Mouse (Mus musculus) neural tube, embryonic 11.5 days (tissue): ENCODE results near the gene Smarca2. TPM values are rescaled to one million over a fixed set of nuclear protein-coding genes. Genes with fewer than 3 reads are reported as not detected.

ENCODE experiments used
- ATAC-seq: fragments of 200-750 bp; cut with Nextera tagmentation; 2 replicates; pipeline ENCODE4 v1.8.0; 2017; ENCODE audit warnings: moderate number of reproducible peaks, mild to moderate bottlenecking, moderate TSS enrichment, moderate library complexity; ENCODE audit not compliant: insufficient read depth, low FRiP score, low TSS enrichment
- DNase-seq: peaks from one replicate; pipeline ENCODE4 v3.0.0-alpha.2; 2015; ENCODE audit warnings: low spot score
- H3K27ac ChIP-seq: fragments of 300-500 bp; sonication (generic); 2 replicates; pipeline ENCODE4 v1.5.1; 2014; ENCODE audit warnings: low read depth, mild to moderate bottlenecking, low read length
- H3K27me3 ChIP-seq: fragments of 300-500 bp; sonication (generic); 2 replicates; pipeline ENCODE4 v1.6.1; 2014; ENCODE audit warnings: mild to moderate bottlenecking, low read length, mixed read lengths; ENCODE audit not compliant: control insufficient read depth, insufficient read depth
- H3K36me3 ChIP-seq: fragments of 300-500 bp; sonication (generic); 2 replicates; pipeline ENCODE4 v1.6.1; 2014; ENCODE audit warnings: mild to moderate bottlenecking, low read length, moderate library complexity, mixed read lengths; ENCODE audit not compliant: control insufficient read depth, insufficient read depth
- H3K4me1 ChIP-seq: fragments of 300-500 bp; sonication (generic); 2 replicates; pipeline ENCODE4 v1.6.1; 2014; ENCODE audit warnings: low read length, mixed read lengths; ENCODE audit not compliant: control insufficient read depth, insufficient read depth
- H3K4me2 ChIP-seq: fragments of 300-500 bp; sonication (generic); 2 replicates; pipeline ENCODE4 v1.6.1; 2014; ENCODE audit warnings: low read depth, mild to moderate bottlenecking, moderate library complexity
- H3K4me3 ChIP-seq: fragments of 300-500 bp; sonication (generic); 2 replicates; pipeline ENCODE4 v1.5.1; 2014; ENCODE audit warnings: low read depth, low read length
- H3K9ac ChIP-seq: fragments of 300-500 bp; sonication (generic); 2 replicates; pipeline ENCODE4 v1.6.1; 2014; ENCODE audit warnings: mild to moderate bottlenecking, low read length
- H3K9me3 ChIP-seq: fragments of 300-500 bp; sonication (generic); 2 replicates; pipeline ENCODE4 v1.6.1; 2016; ENCODE audit warnings: low read length; ENCODE audit not compliant: control insufficient read depth
- WGBS: fragments of 180-500 bp; shearing (Covaris S2); extraction: QIAGEN DNeasy Blood & Tissue Kit; methylation state at CpG from one replicate; pipeline ENCODE4 v1.1.7; 2014; 5-methylcytosine and 5-hydroxymethylcytosine counted together
- polyA plus RNA-seq: library from polyadenylated mRNA; unstranded; fragments of >200 nt; fragmentation: Nextera tagmentation; extraction: Ambion mirVana; gene quantifications from 2 replicates; pipeline ENCODE4 v1.2.1, GENCODE M21; 2014

The Smarca2 gene
- polyA plus RNA-seq, 1 experiment from 2014 or later = 26.1 TPM

DNA sequence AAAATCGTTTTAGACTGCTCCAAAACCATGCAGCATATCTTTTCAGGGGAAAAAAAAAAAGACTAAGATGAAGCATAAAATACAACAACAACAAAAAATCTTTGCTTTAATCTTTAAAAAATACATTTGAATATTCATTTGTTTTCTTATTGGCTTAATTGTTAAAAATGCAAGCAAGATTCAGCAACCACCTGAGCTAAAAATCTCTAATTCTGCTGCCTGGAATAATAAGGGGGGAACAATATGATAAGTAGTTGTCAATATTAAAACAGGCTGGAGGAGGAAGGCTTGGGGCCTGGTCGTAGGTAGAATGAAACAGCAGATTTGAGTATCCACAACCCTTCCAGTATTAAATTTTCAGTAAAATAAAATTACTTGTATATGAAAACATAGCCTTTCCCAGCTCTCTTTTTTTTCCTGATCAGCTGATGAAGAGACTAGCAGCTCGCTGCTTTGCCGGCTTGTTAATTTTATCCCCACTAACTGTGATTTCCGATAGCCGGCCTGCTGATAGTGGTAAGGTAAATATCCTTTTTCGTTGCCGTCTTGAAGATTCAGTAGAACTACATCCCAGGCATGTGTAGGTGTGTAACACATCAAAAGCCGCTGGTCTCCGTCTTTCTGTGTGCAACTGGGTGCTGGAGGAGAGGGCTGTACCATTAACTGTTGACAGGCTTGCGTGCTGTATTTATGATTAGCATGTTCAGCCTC is 144.7 kb downstream of the Smarca2 start:
- Histone ChIP-seq H3K4me3 (no peak overlapping the region), H3K27me3 (no peaks in the 10 kb centered on the region), H3K36me3 (no peaks in the 10 kb centered on the region), H3K4me2 (peak overlapping the region; percentile 49; the same call in 1 of the 2 replicates), H3K9me3 (no peaks in the 10 kb centered on the region), H3K27ac (no peak overlapping the region; the same call in 1 of the 2 replicates), H3K4me1 (peaks cover 5% of the 10 kb centered on the region; the same call in 1 of the 2 replicates), H3K9ac (no peak overlapping the region)
- 52% methylated on average over 11 of the region's 11 CpGs for WGBS
- ATAC-seq (no peak), DNase-seq (peak; percentile 16)

DNA sequence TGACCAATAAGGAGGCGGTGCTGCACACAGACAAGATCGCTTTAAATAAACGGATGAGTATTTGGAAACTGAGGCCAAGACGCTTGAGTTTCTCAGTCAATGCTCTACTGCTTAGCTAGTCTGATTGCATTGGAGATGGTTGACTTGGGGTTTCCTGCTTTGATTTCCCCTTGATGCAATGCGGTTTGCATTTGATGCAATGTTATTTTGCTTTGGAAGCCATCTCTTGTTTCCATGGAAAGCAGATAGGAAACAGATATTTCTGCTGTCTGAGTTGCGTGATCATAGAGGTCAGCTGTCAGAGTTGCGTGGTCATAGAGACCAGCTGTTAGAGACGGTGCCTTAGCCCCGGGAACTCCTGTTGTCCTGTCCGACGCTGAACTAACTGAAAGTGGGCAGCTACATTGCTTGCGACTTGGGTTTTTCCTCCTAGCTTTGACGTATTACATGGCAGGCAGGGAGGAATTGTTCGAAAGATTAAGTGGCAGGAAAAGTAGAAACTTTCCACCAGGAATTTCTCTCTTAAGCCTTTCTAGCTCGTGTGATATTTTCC is 147.8 kb downstream of the Smarca2 start:
- ATAC-seq (no peak), DNase-seq (no peak)
- H3K9me3 ChIP-seq = no peaks in the 10 kb centered on the region
- H3K27ac ChIP-seq = no peak overlapping the region
- no peak overlapping the region for H3K4me2 ChIP-seq
- no peaks in the 10 kb centered on the region for H3K27me3 ChIP-seq
- H3K9ac ChIP-seq = no peak overlapping the region
- H3K36me3 ChIP-seq = no peaks in the 10 kb centered on the region
- 87% methylated on average over 15 of the region's 15 CpGs for WGBS
- peaks cover 5% of the 10 kb centered on the region; the same call in 1 of the 2 replicates for H3K4me1 ChIP-seq
- H3K4me3 ChIP-seq = no peak overlapping the region

DNA sequence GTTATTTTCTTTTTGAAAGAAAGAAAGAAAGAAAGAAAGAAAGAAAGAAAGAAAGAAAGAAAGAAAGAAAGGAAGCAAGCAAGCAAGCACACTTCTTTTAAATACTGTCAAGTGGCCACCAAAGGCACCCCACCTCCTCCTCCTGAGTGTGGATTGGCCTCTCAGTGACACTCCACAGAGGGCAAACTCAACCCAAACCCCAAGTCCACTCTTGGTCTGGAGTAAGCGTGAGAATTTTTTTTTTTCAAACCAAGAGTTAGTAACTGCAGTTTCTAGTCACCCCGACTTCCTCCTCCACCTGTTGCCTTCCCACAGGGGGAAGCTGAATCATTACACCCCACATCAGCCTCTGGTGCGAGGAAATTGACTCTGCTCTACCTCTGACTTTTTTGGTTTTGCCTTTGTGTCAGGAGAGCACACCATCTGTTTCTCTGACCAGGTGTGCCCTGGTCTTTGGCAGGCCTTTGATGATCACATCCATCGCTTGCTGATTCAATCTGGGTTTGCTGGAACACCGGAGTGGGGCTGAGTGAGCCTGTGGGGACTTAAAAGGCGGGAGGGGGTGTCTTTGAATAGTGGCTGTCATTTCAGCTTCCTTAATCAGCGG is 148.5 kb downstream of the Smarca2 start:
- DNase-seq (no peak), ATAC-seq (no peak)
- no peak overlapping the region for H3K4me3 ChIP-seq
- H3K27me3 ChIP-seq = no peaks in the 10 kb centered on the region
- no peak overlapping the region for H3K9ac ChIP-seq
- H3K27ac ChIP-seq = no peak overlapping the region
- H3K36me3 ChIP-seq = no peaks in the 10 kb centered on the region
- no peaks in the 10 kb centered on the region for H3K9me3 ChIP-seq
- H3K4me1 ChIP-seq = peaks cover 5% of the 10 kb centered on the region; the same call in 1 of the 2 replicates
- H3K4me2 ChIP-seq = no peak overlapping the region
- WGBS = 68% methylated on average over 7 of the region's 7 CpGs

DNA sequence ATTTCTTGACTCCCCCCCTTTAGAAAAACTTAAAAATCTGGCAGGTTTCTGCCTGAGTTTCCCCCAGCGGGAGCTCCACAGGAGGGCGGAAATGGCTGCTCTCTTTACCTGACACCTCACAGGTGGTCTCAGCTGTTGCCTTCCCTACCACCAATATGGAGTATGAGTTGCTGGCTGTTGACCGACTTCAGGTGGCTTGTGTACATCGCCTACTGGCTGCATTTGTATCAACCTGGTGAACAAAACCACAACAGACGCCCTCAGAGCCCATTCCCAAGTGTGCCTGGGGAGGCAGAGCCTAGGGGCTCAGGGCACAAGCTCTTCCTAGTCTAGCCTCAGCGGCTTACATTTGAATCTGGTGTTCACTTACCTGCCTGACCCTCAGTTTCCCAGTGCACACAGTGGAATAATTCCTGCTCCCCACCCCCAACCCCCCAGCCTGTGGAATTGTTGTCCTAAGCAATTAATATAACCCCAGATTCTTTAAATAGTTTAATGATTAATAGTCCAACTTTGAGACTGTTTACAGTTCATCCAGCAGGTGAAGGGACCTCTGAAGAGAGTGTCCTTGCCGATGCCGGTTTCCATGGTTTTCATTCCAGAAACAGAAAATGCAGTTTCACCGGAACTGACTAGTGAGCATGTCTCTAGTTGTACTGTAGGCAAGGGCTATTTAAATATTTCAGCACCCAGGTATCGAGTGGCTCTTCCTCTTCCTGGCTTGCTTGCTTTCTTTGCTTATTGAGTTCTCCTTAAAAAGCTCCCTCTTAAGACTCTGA is 149.4 kb downstream of the Smarca2 start:
- no peaks in the 10 kb centered on the region for H3K36me3 ChIP-seq
- no peak overlapping the region for H3K9ac ChIP-seq
- H3K4me1 ChIP-seq = peaks cover 5% of the 10 kb centered on the region; the same call in 1 of the 2 replicates
- H3K27ac ChIP-seq = no peak overlapping the region
- DNase-seq (no peak), ATAC-seq (no peak)
- WGBS = 77% methylated on average over 10 of the region's 10 CpGs
- H3K27me3 ChIP-seq = no peaks in the 10 kb centered on the region
- H3K4me3 ChIP-seq = no peak overlapping the region
- no peak overlapping the region for H3K4me2 ChIP-seq
- H3K9me3 ChIP-seq = no peaks in the 10 kb centered on the region

DNA sequence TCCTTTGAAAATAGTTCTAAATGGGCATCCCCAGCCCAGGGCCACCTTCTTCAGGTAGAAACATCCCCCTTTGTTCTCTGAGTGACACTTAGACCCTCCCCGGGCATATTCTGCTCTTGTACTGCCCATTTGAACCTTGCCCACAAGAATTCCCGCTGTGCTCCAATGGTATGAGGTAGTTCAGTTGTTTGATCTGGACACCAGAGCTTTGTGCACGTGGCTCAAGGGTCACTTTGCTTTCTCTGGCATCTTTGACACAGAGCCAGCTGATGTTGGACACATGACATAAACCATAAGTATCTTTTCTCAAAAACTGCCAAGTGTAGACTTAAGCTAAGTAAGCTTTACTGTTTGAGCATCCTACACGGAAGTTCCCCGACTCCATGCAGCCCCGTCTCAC is 151.1 kb downstream of the Smarca2 start:
- no peaks in the 10 kb centered on the region for H3K36me3 ChIP-seq
- no peaks in the 10 kb centered on the region for H3K4me1 ChIP-seq
- no peak overlapping the region for H3K9ac ChIP-seq
- no peak for DNase-seq
- 93% methylated on average over 6 of the region's 6 CpGs for WGBS
- no peaks in the 10 kb centered on the region for H3K9me3 ChIP-seq
- no peak overlapping the region for H3K4me3 ChIP-seq
- H3K4me2 ChIP-seq = no peak overlapping the region
- ATAC-seq = no peak
- H3K27me3 ChIP-seq = no peaks in the 10 kb centered on the region
- H3K27ac ChIP-seq = no peak overlapping the region

DNA sequence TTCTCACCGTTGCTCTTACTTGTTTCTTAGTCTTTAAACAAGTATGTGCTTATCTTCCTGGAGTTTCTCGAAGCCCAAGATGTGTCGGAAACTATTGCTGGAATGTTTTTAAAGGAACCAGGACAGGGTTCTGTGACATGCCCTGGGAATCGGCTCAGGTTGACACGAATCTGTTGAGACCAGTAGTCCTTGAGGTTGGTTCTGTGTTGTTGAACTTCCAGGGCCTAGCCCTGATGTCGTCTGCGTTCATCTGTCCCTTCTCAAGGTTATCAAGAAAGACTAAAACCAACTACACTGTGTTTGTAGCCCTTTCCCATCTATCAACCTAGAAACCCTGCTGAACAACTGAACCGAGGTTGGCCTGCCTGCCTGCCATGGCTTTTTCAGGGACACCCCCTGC is 151.5 kb downstream of the Smarca2 start:
- Histone ChIP-seq H3K4me1 (0 out of 2 replicates have a peak, but pooled peaks cover 3% of the 10 kb centered on the region), H3K4me3 (no peak overlapping the region), H3K27me3 (no peaks in the 10 kb centered on the region), H3K9me3 (no peaks in the 10 kb centered on the region), H3K4me2 (no peak overlapping the region), H3K9ac (no peak overlapping the region), H3K36me3 (no peaks in the 10 kb centered on the region), H3K27ac (no peak overlapping the region)
- 86% methylated on average over 8 of the region's 8 CpGs for WGBS
- ATAC-seq (no peak), DNase-seq (no peak)

DNA sequence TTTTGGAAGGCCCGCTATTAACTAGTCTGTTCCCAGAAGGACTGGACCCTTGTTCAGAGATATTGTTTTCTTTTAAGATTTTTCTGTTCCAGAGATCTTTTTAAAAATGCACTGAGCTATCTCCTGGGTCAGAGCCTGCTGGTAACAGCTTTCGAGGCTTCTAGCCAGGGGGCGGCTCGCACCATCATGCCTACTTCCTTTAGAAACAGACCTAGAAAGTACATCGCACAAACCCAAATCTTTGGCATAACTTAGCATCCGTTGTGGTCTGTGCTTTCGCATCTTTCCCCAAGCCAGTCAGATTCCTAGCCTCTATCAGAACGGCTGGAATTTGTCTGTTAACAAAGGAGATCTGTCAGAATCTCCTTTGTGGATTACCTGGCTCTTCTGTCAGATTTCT is 153.3 kb downstream of the Smarca2 start:
- H3K27me3 ChIP-seq = no peaks in the 10 kb centered on the region
- ATAC-seq (no peak), DNase-seq (no peak)
- no peak overlapping the region for H3K4me2 ChIP-seq
- 0 out of 2 replicates have a peak, but pooled peaks cover 3% of the 10 kb centered on the region for H3K4me1 ChIP-seq
- H3K9me3 ChIP-seq = no peaks in the 10 kb centered on the region
- no peaks in the 10 kb centered on the region for H3K36me3 ChIP-seq
- no peak overlapping the region for H3K4me3 ChIP-seq
- whole genome bisulfite sequencing = 89% methylated on average over 8 of the region's 8 CpGs
- H3K9ac ChIP-seq = no peak overlapping the region
- no peak overlapping the region for H3K27ac ChIP-seq

DNA sequence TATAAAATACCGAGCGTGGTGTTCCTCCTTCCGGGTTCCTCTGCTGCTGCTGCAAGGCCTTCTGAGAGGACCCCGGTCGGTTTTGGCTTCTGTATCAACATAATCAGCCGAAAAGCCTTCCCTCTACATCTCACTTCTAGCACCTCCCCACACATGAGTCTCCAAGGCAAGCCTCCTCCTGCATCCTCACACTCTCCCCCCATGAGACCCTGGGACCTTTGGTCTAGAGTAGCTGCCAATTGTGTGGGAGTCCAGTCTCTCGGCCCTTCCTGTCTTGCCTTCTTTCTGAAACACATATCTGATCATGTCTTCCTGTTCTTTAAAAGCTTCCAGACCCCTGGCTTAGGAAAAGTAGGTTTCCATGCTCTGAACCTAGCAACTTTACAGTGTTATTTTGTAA is 153.8 kb downstream of the Smarca2 start:
- WGBS = 89% methylated on average over 7 of the region's 7 CpGs
- H3K36me3 ChIP-seq = no peaks in the 10 kb centered on the region
- DNase-seq (no peak), ATAC-seq (no peak)
- H3K9me3 ChIP-seq = no peaks in the 10 kb centered on the region
- H3K4me1 ChIP-seq = 0 out of 2 replicates have a peak, but pooled peaks cover 3% of the 10 kb centered on the region
- H3K27me3 ChIP-seq = no peaks in the 10 kb centered on the region
- no peak overlapping the region for H3K27ac ChIP-seq
- H3K9ac ChIP-seq = no peak overlapping the region
- H3K4me3 ChIP-seq = no peak overlapping the region
- H3K4me2 ChIP-seq = no peak overlapping the region
